Mouse (Mus musculus): ENCODE data around the gene Dip2a. TPM values are rescaled to one million over a fixed set of nuclear protein-coding genes. Genes with fewer than 3 reads are reported as not detected.

The Dip2a gene
- polyA plus RNA-seq, 1 experiment from 2014 or later, result 7.6 TPM

- WGBS, result 82% methylated on average over 3 of the region's 3 CpGs
- no peak for ATAC-seq (replicated peaks; ENCODE audit: low FRiP score, low read depth)
- H3K4me3 ChIP-seq (replicated peaks; ENCODE audit: low read depth, low read length), result no peak overlapping the region
- H3K4me1 ChIP-seq (replicated peaks; ENCODE audit: insufficient read depth, low read length), result no peaks in the 10 kb centered on the region
- peaks cover 54% of the 10 kb centered on the region for H3K36me3 ChIP-seq (ENCODE audit: insufficient read depth, low read length)
- no peak overlapping the region for H3K4me2 ChIP-seq (ENCODE audit: low read length)
- H3K27me3 ChIP-seq (ENCODE audit: insufficient read depth, low read length), result no peaks in the 10 kb centered on the region
- no peak overlapping the region for H3K27ac ChIP-seq
- H3K9me3 ChIP-seq (replicated peaks; ENCODE audit: low read length), result no peaks in the 10 kb centered on the region
- no peak for TF ChIP-seq CTCF (IDR thresholded peaks at IDR 0.05; ENCODE audit: low read depth)
- DNase-seq (ENCODE audit: low spot score), result no peak
- no peak overlapping the region for H3K9ac ChIP-seq (ENCODE audit: low read depth, low read length)
Measured at GRCm38 (mm10) chr10:76289936-76290671, 55.0 kb downstream of the Dip2a start.

DNA sequence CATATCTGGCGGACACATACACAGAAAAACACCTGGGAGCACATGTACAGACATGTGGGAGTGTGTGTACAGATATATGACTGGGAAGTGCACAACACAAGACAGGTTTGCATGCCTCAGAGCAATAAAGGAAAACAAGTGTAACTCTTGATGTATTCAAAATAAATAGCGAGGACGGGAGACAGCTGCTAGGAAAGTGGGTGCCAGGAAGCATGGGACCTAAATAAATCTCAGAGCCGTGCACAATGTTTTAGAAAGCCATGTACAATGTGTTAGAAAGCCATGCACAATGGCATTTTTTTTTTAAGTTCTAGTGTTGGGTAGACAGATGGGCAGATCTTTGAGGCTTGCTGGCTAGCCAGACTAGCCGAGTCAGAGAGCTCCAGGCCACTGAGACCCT lies 56.0 kb downstream of the Dip2a start:
- 78% methylated on average over 5 of the region's 5 CpGs for WGBS
- no peaks in the 10 kb centered on the region for H3K4me1 ChIP-seq (replicated peaks; ENCODE audit: insufficient read depth, low read length)
- no peak overlapping the region for H3K4me2 ChIP-seq (ENCODE audit: low read length)
- no peaks in the 10 kb centered on the region for H3K27me3 ChIP-seq (ENCODE audit: insufficient read depth, low read length)
- ATAC-seq (replicated peaks; ENCODE audit: low FRiP score, low read depth), result no peak
- H3K36me3 ChIP-seq (ENCODE audit: insufficient read depth, low read length), result peaks cover 47% of the 10 kb centered on the region
- H3K9ac ChIP-seq (ENCODE audit: low read depth, low read length), result no peak overlapping the region
- H3K9me3 ChIP-seq (replicated peaks; ENCODE audit: low read length), result no peaks in the 10 kb centered on the region
- no peak for TF ChIP-seq CTCF (IDR thresholded peaks at IDR 0.05; ENCODE audit: low read depth)
- DNase-seq (ENCODE audit: low spot score), result no peak
- H3K27ac ChIP-seq, result no peak overlapping the region
- no peak overlapping the region for H3K4me3 ChIP-seq (replicated peaks; ENCODE audit: low read depth, low read length)

- no peak for DNase-seq (ENCODE audit: low spot score)
- TF ChIP-seq CTCF (IDR thresholded peaks at IDR 0.05; ENCODE audit: low read depth), result no peak
- Histone ChIP-seq H3K4me2 (ENCODE audit: low read length) (no peak overlapping the region), H3K9ac (ENCODE audit: low read depth, low read length) (no peak overlapping the region), H3K27me3 (ENCODE audit: insufficient read depth, low read length) (no peaks in the 10 kb centered on the region), H3K27ac (no peak overlapping the region), H3K9me3 (replicated peaks; ENCODE audit: low read length) (no peaks in the 10 kb centered on the region), H3K4me1 (replicated peaks; ENCODE audit: insufficient read depth, low read length) (no peaks in the 10 kb centered on the region), H3K36me3 (ENCODE audit: insufficient read depth, low read length) (peaks cover 43% of the 10 kb centered on the region), H3K4me3 (replicated peaks; ENCODE audit: low read depth, low read length) (no peak overlapping the region)
- 78% methylated on average over 11 of the region's 11 CpGs for WGBS
- no peak for ATAC-seq (replicated peaks; ENCODE audit: low FRiP score, low read depth)
Measured at GRCm38 (mm10) chr10:76288268-76288993, 56.7 kb downstream of the Dip2a start.

- 67% methylated on average over 5 of the region's 5 CpGs for WGBS
- Histone ChIP-seq H3K36me3 (ENCODE audit: insufficient read depth, low read length) (peaks cover 45% of the 10 kb centered on the region), H3K4me1 (replicated peaks; ENCODE audit: insufficient read depth, low read length) (no peaks in the 10 kb centered on the region), H3K27me3 (ENCODE audit: insufficient read depth, low read length) (no peaks in the 10 kb centered on the region), H3K27ac (no peak overlapping the region), H3K4me3 (replicated peaks; ENCODE audit: low read depth, low read length) (no peak overlapping the region), H3K9ac (ENCODE audit: low read depth, low read length) (no peak overlapping the region), H3K4me2 (ENCODE audit: low read length) (no peak overlapping the region), H3K9me3 (replicated peaks; ENCODE audit: low read length) (no peaks in the 10 kb centered on the region)
- no peak for TF ChIP-seq CTCF (IDR thresholded peaks at IDR 0.05; ENCODE audit: low read depth)
- ATAC-seq (replicated peaks; ENCODE audit: low FRiP score, low read depth), result 0 out of 2 replicates have a peak, but pooled peaks have one; percentile 55
- DNase-seq (ENCODE audit: low spot score), result no peak
Measured at GRCm38 (mm10) chr10:76278541-76279097, 66.5 kb downstream of the Dip2a start.

DNA sequence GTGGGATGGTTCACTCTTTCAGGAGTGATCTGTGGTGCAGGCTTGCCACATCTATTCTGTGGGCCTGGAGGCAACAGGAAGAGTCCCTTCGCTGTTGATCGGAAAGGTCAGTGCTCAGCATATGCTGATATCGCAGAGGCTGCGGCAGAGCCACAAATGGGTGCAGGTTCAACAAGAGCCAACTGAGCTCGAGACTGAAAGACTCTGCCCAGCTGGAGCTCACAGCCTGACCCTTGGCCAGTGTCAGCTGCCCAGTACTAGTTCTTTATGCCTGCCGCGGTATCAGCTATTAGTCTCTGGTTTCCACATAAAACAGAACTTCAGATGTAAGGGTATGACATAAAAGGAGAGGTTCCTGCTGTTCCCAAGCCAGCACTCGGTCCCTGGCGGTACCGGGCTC lies 69.8 kb downstream of the Dip2a start:
- Histone ChIP-seq H3K27ac (no peak overlapping the region), H3K4me3 (replicated peaks; ENCODE audit: low read depth, low read length) (no peak overlapping the region), H3K4me1 (replicated peaks; ENCODE audit: insufficient read depth, low read length) (no peaks in the 10 kb centered on the region), H3K9me3 (replicated peaks; ENCODE audit: low read length) (no peaks in the 10 kb centered on the region), H3K9ac (ENCODE audit: low read depth, low read length) (no peak overlapping the region), H3K4me2 (ENCODE audit: low read length) (no peak overlapping the region), H3K36me3 (ENCODE audit: insufficient read depth, low read length) (peaks cover 56% of the 10 kb centered on the region), H3K27me3 (ENCODE audit: insufficient read depth, low read length) (no peaks in the 10 kb centered on the region)
- WGBS, result 73% methylated on average over 10 of the region's 10 CpGs
- ATAC-seq (replicated peaks; ENCODE audit: low FRiP score, low read depth) (no peak), DNase-seq (ENCODE audit: low spot score) (no peak)
- no peak for TF ChIP-seq CTCF (IDR thresholded peaks at IDR 0.05; ENCODE audit: low read depth)

- ATAC-seq (replicated peaks; ENCODE audit: low FRiP score, low read depth), result no peak
- WGBS, result 47% methylated on average over 8 of the region's 8 CpGs
Measured at GRCm38 (mm10) chr10:76271238-76271637, 73.9 kb downstream of the Dip2a start.

More at GRCm38 (mm10) chr10:76271238-76271637, 73.9 kb downstream of the Dip2a start:
- peak; percentile 71 for TF ChIP-seq CTCF (IDR thresholded peaks at IDR 0.05; ENCODE audit: low read depth)
- no peaks in the 10 kb centered on the region for H3K4me1 ChIP-seq (replicated peaks; ENCODE audit: insufficient read depth, low read length)
- H3K36me3 ChIP-seq (ENCODE audit: insufficient read depth, low read length), result peaks cover 63% of the 10 kb centered on the region; the same call in 1 of the 2 replicates
- no peak overlapping the region for H3K9ac ChIP-seq (ENCODE audit: low read depth, low read length)
- peak; percentile 51 for DNase-seq (ENCODE audit: low spot score)
- no peaks in the 10 kb centered on the region for H3K9me3 ChIP-seq (replicated peaks; ENCODE audit: low read length)
- no peak overlapping the region for H3K4me3 ChIP-seq (replicated peaks; ENCODE audit: low read depth, low read length)
- H3K27ac ChIP-seq, result no peak overlapping the region
- no peaks in the 10 kb centered on the region for H3K27me3 ChIP-seq (ENCODE audit: insufficient read depth, low read length)
- H3K4me2 ChIP-seq (ENCODE audit: low read length), result no peak overlapping the region
